Mouse (Mus musculus): Measurements from ENCODE around the gene Sel1l3. TPM values are rescaled to one million over a fixed set of nuclear protein-coding genes. Genes with fewer than 3 reads are reported as not detected.

Sel1l3 gene
- polyA plus RNA-seq, 1 experiment from 2014 or later: 7.8 TPM

DNA sequence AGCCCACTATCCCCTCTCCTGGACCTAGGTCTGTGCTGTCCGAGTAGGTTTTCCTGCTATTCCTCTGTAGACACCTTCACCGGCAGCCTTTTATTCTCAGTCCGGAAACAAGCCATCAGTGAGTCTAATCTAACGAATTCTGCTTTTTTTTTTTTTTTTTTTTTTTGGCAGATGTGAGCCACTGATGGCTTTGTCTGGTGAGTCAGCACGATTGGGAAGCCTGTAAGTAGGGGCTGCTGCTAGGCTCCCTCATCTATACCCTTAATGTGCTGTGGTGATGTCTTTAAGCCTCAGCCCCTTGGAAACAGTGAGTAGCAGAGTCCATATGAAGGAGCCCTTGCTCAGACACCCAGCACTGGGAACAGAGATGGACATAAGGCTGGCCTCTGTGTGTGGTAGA is 60.6 kb downstream of the Sel1l3 start:
- ATAC-seq (ENCODE audit: insufficient read depth, low FRiP score, low read depth): no peak
- no peak overlapping the region for H3K4me3 ChIP-seq (replicated peaks)

DNA sequence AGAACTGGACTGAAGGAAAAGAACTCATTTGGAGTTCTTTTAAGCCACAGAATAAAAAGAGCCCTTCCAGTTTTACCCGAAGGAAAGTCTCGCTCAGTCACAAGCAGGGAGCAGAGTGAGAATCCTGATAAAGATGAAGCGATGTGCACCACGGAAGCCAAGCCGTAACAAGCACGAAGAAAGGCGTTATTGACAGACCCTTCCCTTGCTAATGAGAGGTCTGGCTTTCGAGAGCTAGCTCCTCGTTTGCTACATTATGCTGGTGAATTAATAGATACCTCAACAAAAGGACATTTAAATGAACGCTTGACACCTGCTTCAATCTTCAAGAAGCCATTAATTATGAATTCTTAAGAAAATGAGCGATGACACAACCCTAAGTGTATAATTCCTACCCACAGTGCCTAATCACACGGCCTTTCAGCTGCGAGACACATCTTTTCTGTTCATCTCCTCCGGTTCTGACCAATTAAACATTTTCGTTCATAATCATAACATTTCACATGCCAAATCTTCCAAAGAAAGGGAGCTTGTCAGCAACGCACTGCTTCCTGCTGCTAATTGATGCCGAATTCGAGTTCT is 62.3 kb downstream of the Sel1l3 start:
- 77% methylated on average over 18 of the region's 18 CpGs for WGBS
- Histone ChIP-seq H3K36me3 (no peaks in the 10 kb centered on the region), H3K27ac (no peak overlapping the region)

More for the DNA sequence above, 60.6 kb downstream of the Sel1l3 start:
- Histone ChIP-seq H3K27me3 (replicated peaks) (no peaks in the 10 kb centered on the region), H3K9me3 (no peaks in the 10 kb centered on the region), H3K27ac (no peak overlapping the region), H3K9ac (no peak overlapping the region), H3K4me1 (no peaks in the 10 kb centered on the region), H3K36me3 (no peaks in the 10 kb centered on the region), H3K4me2 (no peak overlapping the region)
- 74% methylated on average over 5 of the region's 5 CpGs for WGBS

DNA sequence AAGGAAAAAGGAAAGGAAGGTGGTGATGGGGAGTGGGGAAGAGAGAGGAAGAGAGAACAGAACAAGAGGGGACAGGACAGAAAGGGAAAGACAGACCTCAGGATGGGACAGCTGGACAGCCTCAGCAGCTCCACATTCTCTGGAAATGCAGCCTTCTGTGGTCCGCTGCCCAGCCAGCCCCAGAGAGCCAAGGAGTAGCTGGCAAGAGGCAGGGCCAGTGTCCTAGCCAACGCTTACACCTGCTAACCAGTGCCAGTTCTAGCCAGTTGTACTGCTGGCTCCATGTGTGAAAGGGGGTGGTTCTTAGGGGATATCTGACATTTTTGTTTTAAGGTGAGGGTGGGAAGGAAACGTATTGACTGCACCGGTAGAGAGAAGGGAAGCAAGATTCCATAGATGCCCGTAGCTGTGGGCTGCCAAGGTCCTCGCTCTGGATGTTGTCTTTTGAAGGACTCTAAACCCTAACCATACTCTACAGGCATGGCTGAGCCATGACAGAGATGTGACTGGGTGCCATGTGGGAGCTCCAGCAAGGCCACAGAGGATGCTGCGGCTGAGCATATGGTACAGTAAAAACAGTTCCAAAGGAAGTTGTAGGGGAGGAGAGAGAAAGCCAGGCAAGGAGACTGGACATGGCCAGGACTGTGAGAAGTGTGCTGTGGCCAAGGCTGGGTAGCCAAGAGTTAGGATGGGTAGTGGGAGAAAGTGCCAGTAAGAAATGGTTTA is 64.6 kb downstream of the Sel1l3 start:
- no peak overlapping the region for H3K27ac ChIP-seq
- H3K9me3 ChIP-seq: no peaks in the 10 kb centered on the region
- no peak for ATAC-seq (ENCODE audit: insufficient read depth, low FRiP score, low read depth)
- H3K4me3 ChIP-seq (replicated peaks): no peak overlapping the region
- peaks cover 3% of the 10 kb centered on the region; the same call in 1 of the 2 replicates for H3K36me3 ChIP-seq
- no peaks in the 10 kb centered on the region for H3K27me3 ChIP-seq (replicated peaks)
- H3K4me1 ChIP-seq: no peaks in the 10 kb centered on the region
- H3K9ac ChIP-seq: no peak overlapping the region
- 84% methylated on average over 7 of the region's 7 CpGs for WGBS
- H3K4me2 ChIP-seq: no peak overlapping the region

More for the DNA sequence above, 62.3 kb downstream of the Sel1l3 start:
- H3K9me3 ChIP-seq: no peaks in the 10 kb centered on the region
- H3K4me1 ChIP-seq: no peaks in the 10 kb centered on the region
- no peaks in the 10 kb centered on the region for H3K27me3 ChIP-seq (replicated peaks)
- H3K4me3 ChIP-seq (replicated peaks): no peak overlapping the region
- H3K9ac ChIP-seq: no peak overlapping the region
- no peak overlapping the region for H3K4me2 ChIP-seq
- no peak for ATAC-seq (ENCODE audit: insufficient read depth, low FRiP score, low read depth)

DNA sequence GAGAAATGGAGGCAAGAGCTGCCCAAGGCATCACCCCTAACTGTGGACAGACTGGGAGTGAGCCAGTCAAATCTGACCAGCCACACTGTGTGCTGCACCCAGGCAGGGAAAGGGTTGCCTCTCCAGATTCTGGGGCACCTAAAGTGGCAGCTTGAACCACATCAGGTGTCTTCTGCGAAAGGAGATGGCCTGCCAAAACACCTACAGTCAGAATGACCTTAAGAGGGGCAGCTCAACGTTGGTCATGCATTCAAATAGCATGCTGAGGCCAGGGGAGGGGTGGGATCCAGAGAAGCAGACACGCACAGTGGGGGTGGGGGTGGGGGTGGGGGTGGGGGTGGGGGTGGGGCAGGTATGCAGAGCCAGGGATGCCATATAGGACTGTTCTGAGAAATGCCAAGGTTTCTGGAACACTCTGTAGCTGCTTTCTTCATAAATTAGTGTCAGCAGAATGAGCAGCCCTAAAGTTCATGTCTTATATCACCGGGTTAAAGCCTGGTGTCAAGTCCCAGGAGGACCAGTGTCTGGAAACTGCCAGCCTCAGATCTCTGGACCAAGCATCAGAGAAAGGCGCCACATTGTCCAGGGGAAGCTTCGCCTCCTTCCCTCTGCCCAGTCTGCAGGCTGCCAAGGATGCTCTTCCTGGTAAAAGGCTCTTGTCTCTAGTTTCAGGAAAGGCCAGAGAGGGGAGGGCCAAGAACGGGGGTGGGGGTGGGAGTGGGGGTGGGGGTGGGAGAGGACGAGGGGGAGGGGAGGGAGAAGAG is 65.4 kb downstream of the Sel1l3 start:
- ATAC-seq (ENCODE audit: insufficient read depth, low FRiP score, low read depth): no peak
- 53% methylated on average over 8 of the region's 8 CpGs for WGBS

DNA sequence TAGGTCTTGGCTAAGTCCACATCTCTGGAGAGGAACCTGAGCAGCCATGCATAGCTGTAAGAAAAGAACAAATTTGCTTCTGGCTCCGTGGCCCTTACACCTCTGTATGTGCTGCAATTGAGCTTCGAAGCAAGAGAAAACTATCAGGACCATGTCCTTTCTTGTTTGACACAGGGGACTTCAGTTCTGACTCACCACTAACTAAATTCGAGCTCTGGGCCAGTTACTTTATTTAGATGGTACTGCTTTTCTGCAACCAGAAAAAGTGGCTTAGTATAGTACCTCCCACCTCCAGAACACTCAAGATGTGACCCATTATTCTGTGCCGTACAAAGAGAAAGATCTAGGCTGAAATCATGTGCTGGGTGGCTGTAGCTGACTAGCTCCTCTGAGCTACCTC is 66.3 kb downstream of the Sel1l3 start:
- no peak overlapping the region for H3K9ac ChIP-seq
- no peaks in the 10 kb centered on the region for H3K27me3 ChIP-seq (replicated peaks)
- H3K4me2 ChIP-seq: no peak overlapping the region
- H3K4me1 ChIP-seq: no peaks in the 10 kb centered on the region
- H3K27ac ChIP-seq: no peak overlapping the region
- WGBS: 89% methylated on average over 4 of the region's 4 CpGs
- no peak overlapping the region for H3K4me3 ChIP-seq (replicated peaks)
- ATAC-seq (ENCODE audit: insufficient read depth, low FRiP score, low read depth): no peak
- no peaks in the 10 kb centered on the region for H3K9me3 ChIP-seq
- peaks cover 3% of the 10 kb centered on the region; the same call in 1 of the 2 replicates for H3K36me3 ChIP-seq

More for the DNA sequence above, 65.4 kb downstream of the Sel1l3 start:
- Histone ChIP-seq H3K9ac (no peak overlapping the region), H3K9me3 (no peaks in the 10 kb centered on the region), H3K4me3 (replicated peaks) (no peak overlapping the region), H3K4me1 (no peaks in the 10 kb centered on the region), H3K27ac (no peak overlapping the region), H3K36me3 (peaks cover 3% of the 10 kb centered on the region; the same call in 1 of the 2 replicates), H3K4me2 (no peak overlapping the region), H3K27me3 (replicated peaks) (no peaks in the 10 kb centered on the region)

DNA sequence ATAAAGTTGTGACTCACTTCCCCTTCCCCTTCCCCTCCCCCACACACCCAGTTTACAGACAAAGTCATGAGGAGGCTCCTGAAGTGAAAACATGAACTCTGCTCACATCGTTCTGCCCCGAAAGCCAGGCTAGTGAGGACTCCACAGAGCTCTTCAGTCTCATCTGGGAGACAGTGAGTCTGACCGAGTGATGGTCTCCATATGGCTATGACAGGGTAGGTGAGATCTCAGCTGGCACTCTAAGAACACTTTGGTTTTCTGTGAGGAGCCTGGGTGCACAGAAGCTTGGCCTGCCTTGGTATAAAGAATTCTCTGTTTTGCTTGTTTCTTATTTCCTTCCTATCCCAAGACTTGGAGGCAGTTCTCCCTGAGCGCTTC is 67.1 kb downstream of the Sel1l3 start:
- Histone ChIP-seq H3K27ac (no peak overlapping the region), H3K4me3 (replicated peaks) (no peak overlapping the region), H3K27me3 (replicated peaks) (no peaks in the 10 kb centered on the region), H3K36me3 (peaks cover 3% of the 10 kb centered on the region; the same call in 1 of the 2 replicates), H3K9ac (no peak overlapping the region), H3K9me3 (no peaks in the 10 kb centered on the region), H3K4me1 (no peaks in the 10 kb centered on the region), H3K4me2 (no peak overlapping the region)
- ATAC-seq (ENCODE audit: insufficient read depth, low FRiP score, low read depth): no peak
- 66% methylated on average over 4 of the region's 4 CpGs for WGBS

DNA sequence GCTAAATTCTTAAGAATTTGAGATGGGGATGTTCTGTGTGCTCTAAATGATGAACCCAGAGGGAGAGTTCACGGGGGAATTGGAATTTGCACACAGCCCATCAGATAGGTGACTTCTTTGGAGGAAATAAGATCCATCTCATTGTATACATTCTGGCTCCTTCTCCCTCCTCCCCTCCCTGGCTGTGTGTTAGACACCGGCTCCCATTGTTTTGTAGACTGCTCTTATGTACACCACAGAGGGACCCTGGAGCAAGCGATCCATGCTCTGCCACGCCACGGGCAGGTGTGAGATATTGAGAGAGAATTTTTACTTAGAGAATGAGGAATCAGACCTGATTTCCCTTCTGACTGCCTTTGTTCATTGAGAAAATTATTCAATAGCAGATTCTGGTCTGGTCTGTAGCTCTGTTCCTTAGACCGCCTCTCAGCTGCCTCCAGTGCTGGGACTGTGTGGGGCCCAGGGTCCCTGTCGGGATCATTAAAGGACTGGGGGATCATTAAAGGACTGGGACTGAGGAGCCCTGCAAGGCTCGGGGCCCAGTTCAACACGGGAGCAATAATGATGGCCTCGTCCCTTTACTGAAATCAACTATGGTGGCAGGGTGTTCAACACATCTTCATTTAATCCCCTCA is 67.6 kb downstream of the Sel1l3 start:
- no peak overlapping the region for H3K27ac ChIP-seq
- peaks cover 3% of the 10 kb centered on the region; the same call in 1 of the 2 replicates for H3K36me3 ChIP-seq
- no peak overlapping the region for H3K4me2 ChIP-seq
- no peak overlapping the region for H3K9ac ChIP-seq
- no peaks in the 10 kb centered on the region for H3K9me3 ChIP-seq
- H3K4me1 ChIP-seq: no peaks in the 10 kb centered on the region
- no peak for ATAC-seq (ENCODE audit: insufficient read depth, low FRiP score, low read depth)
- H3K27me3 ChIP-seq (replicated peaks): no peaks in the 10 kb centered on the region
- WGBS: 47% methylated on average over 10 of the region's 10 CpGs
- no peak overlapping the region for H3K4me3 ChIP-seq (replicated peaks)

DNA sequence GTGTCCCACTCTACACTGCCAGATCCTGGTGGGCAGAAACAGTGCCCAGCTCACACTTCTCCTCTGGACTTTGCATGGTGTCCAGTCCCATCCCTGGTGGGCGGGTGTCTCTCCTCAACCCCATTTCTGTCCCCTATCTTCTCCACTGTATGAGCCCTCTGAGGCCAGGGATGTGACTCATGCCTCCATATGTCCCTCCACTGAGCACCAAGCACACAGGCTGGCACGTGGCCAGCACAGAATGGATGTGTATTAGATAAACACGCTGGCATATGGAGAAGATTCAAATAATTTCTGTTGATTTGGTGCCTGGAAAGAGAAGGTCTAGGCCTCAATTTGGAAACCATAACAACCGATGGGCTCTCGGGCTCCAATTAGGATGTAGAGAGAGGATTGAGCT is 71.1 kb downstream of the Sel1l3 start:
- no peaks in the 10 kb centered on the region for H3K9me3 ChIP-seq
- 64% methylated on average over 5 of the region's 5 CpGs for WGBS
- peaks cover 3% of the 10 kb centered on the region; the same call in 1 of the 2 replicates for H3K36me3 ChIP-seq

DNA sequence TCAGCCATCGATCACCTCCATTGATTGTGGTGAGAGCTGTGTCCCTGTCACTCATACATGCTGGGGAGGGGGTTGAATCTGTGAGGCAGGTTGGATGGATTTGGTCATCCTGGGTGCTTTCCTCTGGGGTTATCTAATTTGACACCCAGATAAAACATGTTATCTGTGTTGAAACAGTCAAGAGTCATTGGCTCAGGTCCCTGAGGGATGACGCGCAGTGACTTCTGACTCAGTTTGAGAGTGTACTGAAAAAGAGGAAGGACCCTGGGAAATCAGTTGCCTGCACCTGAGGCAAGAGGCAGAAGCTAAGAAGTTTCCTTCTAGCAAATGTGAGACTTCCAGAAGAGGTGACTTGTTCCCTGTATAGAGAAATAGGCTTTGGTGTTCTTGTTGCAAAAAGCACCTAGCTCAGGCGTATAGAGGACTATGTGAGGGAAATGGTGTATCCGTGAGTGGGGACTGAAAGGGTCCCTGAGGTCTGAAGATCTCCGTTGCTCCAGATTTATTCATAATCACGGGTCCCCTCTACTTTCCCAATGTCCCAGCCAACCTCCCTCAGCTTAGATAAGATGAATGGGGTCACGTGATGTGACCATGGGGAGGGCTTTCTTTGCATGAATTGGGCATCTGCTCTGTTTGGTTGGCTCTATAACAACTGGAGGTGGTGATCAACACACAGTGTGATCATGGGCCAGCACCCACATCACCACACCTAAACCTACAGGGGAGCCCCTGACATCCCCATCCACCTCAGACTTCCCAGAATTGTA is 73.4 kb downstream of the Sel1l3 start:
- peaks cover 3% of the 10 kb centered on the region; the same call in 1 of the 2 replicates for H3K36me3 ChIP-seq
- no peak overlapping the region for H3K4me3 ChIP-seq (replicated peaks)
- no peaks in the 10 kb centered on the region for H3K4me1 ChIP-seq
- H3K27me3 ChIP-seq (replicated peaks): no peaks in the 10 kb centered on the region
- WGBS: 89% methylated on average over 8 of the region's 8 CpGs
- H3K27ac ChIP-seq: no peak overlapping the region
- no peaks in the 10 kb centered on the region for H3K9me3 ChIP-seq
- H3K4me2 ChIP-seq: no peak overlapping the region
- no peak overlapping the region for H3K9ac ChIP-seq
- no peak for ATAC-seq (ENCODE audit: insufficient read depth, low FRiP score, low read depth)

More for the DNA sequence above, 71.1 kb downstream of the Sel1l3 start:
- H3K4me1 ChIP-seq: no peaks in the 10 kb centered on the region
- H3K4me3 ChIP-seq (replicated peaks): no peak overlapping the region
- H3K9ac ChIP-seq: no peak overlapping the region
- ATAC-seq (ENCODE audit: insufficient read depth, low FRiP score, low read depth): no peak
- no peaks in the 10 kb centered on the region for H3K27me3 ChIP-seq (replicated peaks)
- no peak overlapping the region for H3K4me2 ChIP-seq
- H3K27ac ChIP-seq: no peak overlapping the region

DNA sequence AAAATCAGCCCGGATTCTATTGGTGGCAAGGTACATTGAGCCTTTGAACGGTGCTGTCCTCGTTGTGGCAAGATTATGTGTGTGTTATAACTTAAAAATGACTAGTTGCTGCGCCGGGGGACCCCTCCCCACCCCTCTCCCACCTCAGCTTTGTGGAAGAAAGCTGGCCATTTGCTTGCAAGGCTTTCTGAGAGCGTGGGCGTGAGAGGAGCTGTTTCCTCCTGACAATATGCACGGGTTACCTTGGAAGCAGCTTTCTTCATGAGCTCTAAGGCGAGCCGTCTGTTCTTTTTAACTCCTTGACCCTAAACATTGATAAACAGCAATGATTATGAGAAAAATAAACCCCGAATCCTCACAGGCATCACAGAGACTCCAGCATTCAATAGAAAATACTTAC is 74.2 kb downstream of the Sel1l3 start:
- no peaks in the 10 kb centered on the region for H3K27me3 ChIP-seq (replicated peaks)
- H3K4me3 ChIP-seq (replicated peaks): no peak overlapping the region
- WGBS: 38% methylated on average over 11 of the region's 11 CpGs
- H3K9me3 ChIP-seq: no peaks in the 10 kb centered on the region
- no peak overlapping the region for H3K9ac ChIP-seq
- ATAC-seq (ENCODE audit: insufficient read depth, low FRiP score, low read depth): no peak
- H3K36me3 ChIP-seq: no peaks in the 10 kb centered on the region
- H3K4me1 ChIP-seq: no peaks in the 10 kb centered on the region
- H3K4me2 ChIP-seq: no peak overlapping the region
- H3K27ac ChIP-seq: no peak overlapping the region

DNA sequence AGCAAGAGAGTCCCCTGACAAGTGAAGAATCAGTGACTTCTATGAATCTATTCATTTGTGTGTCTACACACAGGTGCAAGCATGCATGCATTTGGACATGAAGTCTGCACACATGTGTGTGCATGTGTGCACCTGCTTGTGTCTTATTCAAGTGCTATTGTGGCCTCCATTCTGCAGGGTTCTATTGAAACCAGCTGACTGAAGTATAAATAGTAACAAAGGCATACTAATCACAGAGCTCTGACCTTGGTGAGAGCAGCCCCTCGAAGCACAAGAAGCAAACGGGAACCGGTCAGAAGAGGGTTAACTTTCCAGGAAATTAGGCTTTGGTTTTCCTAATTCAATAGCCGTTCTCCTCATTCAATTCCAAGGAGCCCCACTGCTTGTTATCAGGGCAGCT is 74.6 kb downstream of the Sel1l3 start:
- Histone ChIP-seq H3K27me3 (replicated peaks) (no peaks in the 10 kb centered on the region), H3K36me3 (no peaks in the 10 kb centered on the region), H3K4me1 (no peaks in the 10 kb centered on the region), H3K4me2 (no peak overlapping the region), H3K27ac (no peak overlapping the region), H3K9ac (no peak overlapping the region), H3K4me3 (replicated peaks) (no peak overlapping the region), H3K9me3 (no peaks in the 10 kb centered on the region)
- ATAC-seq (ENCODE audit: insufficient read depth, low FRiP score, low read depth): no peak
- WGBS: 38% methylated on average over 4 of the region's 4 CpGs
